Mouse (Mus musculus) kidney, embryonic 14.5 days (tissue): ENCODE measurements around the gene Oprl1. TPM values are rescaled to one million over a fixed set of nuclear protein-coding genes. Genes with fewer than 3 reads are reported as not detected.
A peak's percentile ranks its signal among the peaks of the same experiment; 100 is the strongest.

Experiments used
- ATAC-seq: fragments of 200-750 bp; cut with Nextera tagmentation; 2 replicates; pipeline ENCODE4 v1.8.0; 2017; ENCODE audit warnings: moderate number of reproducible peaks, mild to moderate bottlenecking, moderate TSS enrichment, moderate library complexity; ENCODE audit not compliant: low FRiP score, low TSS enrichment
- H3K27ac ChIP-seq: fragments of 300-500 bp; sonication (generic); 2 replicates; pipeline ENCODE4 v1.5.1; 2014; ENCODE audit warnings: low read depth, mild to moderate bottlenecking, low read length, moderate library complexity, mixed read lengths
- H3K27me3 ChIP-seq: fragments of 300-500 bp; sonication (generic); 2 replicates; pipeline ENCODE4 v1.6.1; 2014; ENCODE audit warnings: mild to moderate bottlenecking, low read length; ENCODE audit not compliant: control insufficient read depth, insufficient read depth
- H3K36me3 ChIP-seq: fragments of 300-500 bp; sonication (generic); 2 replicates; pipeline ENCODE4 v1.6.1; 2014; ENCODE audit warnings: low read length, mixed read lengths; ENCODE audit not compliant: control insufficient read depth, insufficient read depth
- H3K4me1 ChIP-seq: fragments of 300-500 bp; sonication (generic); 2 replicates; pipeline ENCODE4 v1.6.1; 2014; ENCODE audit warnings: low read length, mixed read lengths; ENCODE audit not compliant: control insufficient read depth, insufficient read depth
- H3K4me2 ChIP-seq: fragments of 300-500 bp; sonication (generic); replicated peaks from 2 replicates; pipeline ENCODE4 v1.6.1; 2014; ENCODE audit warnings: low read depth, mild to moderate bottlenecking, low read length
- H3K4me3 ChIP-seq: fragments of 300-500 bp; sonication (generic); 2 replicates; pipeline ENCODE4 v1.5.1; 2014; ENCODE audit warnings: mild to moderate bottlenecking, low read length
- H3K9ac ChIP-seq: fragments of 300-500 bp; sonication (generic); 2 replicates; pipeline ENCODE4 v1.6.1; 2014; ENCODE audit warnings: low read depth, mild to moderate bottlenecking, low read length, moderate library complexity
- H3K9me3 ChIP-seq: fragments of 300-500 bp; sonication (generic); 2 replicates; pipeline ENCODE4 v1.6.1; 2016; ENCODE audit warnings: low read length; ENCODE audit not compliant: control insufficient read depth
- WGBS: fragments of 180-500 bp; shearing (Covaris S2); extraction: QIAGEN DNeasy Blood & Tissue Kit; methylation state at CpG from one replicate; pipeline ENCODE4 v1.1.7; 2014; 5-methylcytosine and 5-hydroxymethylcytosine counted together
- polyA plus RNA-seq: library from polyadenylated mRNA; unstranded; fragments of >200 nt; fragmentation: Nextera tagmentation; extraction: Ambion mirVana; gene quantifications from 2 replicates; pipeline ENCODE4 v1.2.1, GENCODE M21; 2014

Oprl1 gene
- polyA plus RNA-seq = 0.09 and 0.53 TPM in 2 replicates

DNA sequence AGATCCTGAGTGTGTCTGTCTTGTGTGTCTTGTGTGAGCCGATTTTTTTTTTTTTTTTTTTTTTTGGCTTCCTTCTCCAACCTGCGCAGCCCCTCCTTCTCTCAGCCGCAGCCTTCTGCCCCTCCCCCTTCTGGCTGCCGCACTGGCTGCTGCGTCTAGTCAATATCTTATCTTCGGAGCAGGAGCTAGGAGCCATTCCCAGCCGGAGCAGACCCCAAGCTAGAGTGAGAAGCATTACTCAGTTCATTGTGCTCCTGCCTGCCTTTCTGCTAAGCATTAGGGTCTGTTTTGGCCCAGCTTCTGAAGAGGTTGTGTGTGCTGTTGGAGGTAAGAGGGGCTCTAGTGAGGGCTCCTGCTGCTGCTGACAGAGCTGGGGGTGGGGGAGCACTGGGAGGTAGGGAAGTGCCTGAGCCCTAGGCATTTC, at the start of gene Oprl1:
TSS of gene Oprl1 (plus strand) at position 114 of the 424 bp plus-strand sequence.
- Histone ChIP-seq H3K4me3 (no peak within 1 kb of the TSS), H3K9ac (no peak within 1 kb of the TSS)

GRCm38 (mm10) chr2:181670285-181670912, 44.4 kb upstream of the Oprl1 start:
- peak; percentile 26 for ATAC-seq
- H3K27me3 ChIP-seq = peaks cover 47% of the 10 kb centered on the region

More for the DNA sequence above, at the start of gene Oprl1:
- Histone ChIP-seq H3K27ac (no peak within 1 kb of the TSS), H3K27me3 (no peaks in the 10 kb centered on the region), H3K9me3 (no peaks in the 10 kb centered on the region), H3K4me1 (no peaks in the 10 kb centered on the region), H3K36me3 (no peaks in the 10 kb centered on the region), H3K4me2 (0 out of 2 replicates have a peak within 1 kb of the TSS, but pooled peaks have one; percentile 19)
- WGBS = 2% methylated on average over 7 of the region's 7 CpGs
- ATAC-seq = no peak

DNA sequence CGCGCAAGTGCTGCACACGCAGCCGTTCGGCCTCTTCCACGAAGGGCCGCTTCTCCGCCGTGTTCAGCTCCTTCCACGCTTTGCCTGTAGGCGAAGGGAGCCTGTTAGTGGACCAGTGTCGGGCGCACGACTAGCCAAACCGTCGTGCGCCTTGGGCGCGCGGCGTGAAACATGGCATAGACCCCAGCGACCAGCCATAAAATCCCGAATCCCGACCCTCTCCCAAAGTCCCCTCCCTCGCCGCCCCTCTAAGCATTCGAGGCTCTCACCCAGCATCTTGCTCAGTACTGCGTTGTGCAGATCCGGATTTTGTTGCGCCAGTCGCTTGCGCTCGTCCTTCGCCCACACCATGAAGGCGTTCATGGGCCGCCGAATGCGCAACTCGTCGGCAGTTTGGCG, 43.9 kb upstream of the Oprl1 start:
- peak overlapping the region; percentile 65 for H3K27ac ChIP-seq
- peak overlapping the region; percentile 66 for H3K4me2 ChIP-seq
- peak overlapping the region; percentile 52 for H3K4me3 ChIP-seq
- H3K4me1 ChIP-seq = peaks cover 17% of the 10 kb centered on the region
- H3K36me3 ChIP-seq = no peaks in the 10 kb centered on the region
- no peak for ATAC-seq
- H3K9ac ChIP-seq = peak overlapping the region; percentile 44; the same call in 1 of the 2 replicates
- H3K27me3 ChIP-seq = peaks cover 47% of the 10 kb centered on the region
- under 1% methylated on average over 41 of the region's 41 CpGs for WGBS
- H3K9me3 ChIP-seq = no peaks in the 10 kb centered on the region

More at GRCm38 (mm10) chr2:181670285-181670912, 44.4 kb upstream of the Oprl1 start:
- no peaks in the 10 kb centered on the region for H3K36me3 ChIP-seq
- H3K9me3 ChIP-seq = no peaks in the 10 kb centered on the region
- peaks cover 13% of the 10 kb centered on the region for H3K4me1 ChIP-seq
- H3K4me2 ChIP-seq = peak overlapping the region; percentile 66
- peak overlapping the region; percentile 44; the same call in 1 of the 2 replicates for H3K9ac ChIP-seq
- 3% methylated on average over 45 of the region's 56 CpGs for WGBS
- H3K4me3 ChIP-seq = peak overlapping the region; percentile 52
- H3K27ac ChIP-seq = no peak overlapping the region

DNA sequence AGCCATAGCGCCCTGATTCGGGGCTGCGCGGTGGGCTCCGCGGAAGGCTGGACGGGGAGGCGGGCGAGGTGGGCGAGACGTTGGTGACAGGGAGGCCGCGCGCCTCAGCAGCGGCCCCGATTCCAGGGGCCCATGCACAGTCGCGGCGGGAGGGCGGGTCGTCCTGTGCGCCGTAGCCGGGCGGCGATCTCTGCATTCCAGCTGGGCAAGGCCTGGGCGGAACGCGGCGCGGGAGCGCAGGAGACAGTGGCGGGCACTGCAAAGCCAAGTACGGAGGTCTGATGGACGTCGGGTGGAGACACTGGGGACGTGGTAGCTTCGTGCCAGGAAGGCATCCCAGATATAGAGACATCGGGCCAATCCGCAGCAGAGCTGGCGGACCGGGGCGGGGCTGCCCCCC, 43.5 kb upstream of the Oprl1 start, which contains the start of gene Sox18:
TSS of gene Sox18 (minus strand) at position 315 of the 400 bp plus-strand sequence.
- 1% methylated on average over 39 of the region's 43 CpGs for WGBS
- Histone ChIP-seq H3K27me3 (peaks cover 47% of the 10 kb centered on the region), H3K27ac (peak within 1 kb of the TSS; percentile 65)

GRCm38 (mm10) chr2:181671984-181672383, 42.8 kb upstream of the Oprl1 start:
- 30% methylated on average over 7 of the region's 7 CpGs for WGBS
- Histone ChIP-seq H3K36me3 (no peaks in the 10 kb centered on the region), H3K4me1 (peaks cover 17% of the 10 kb centered on the region), H3K4me2 (no peak overlapping the region), H3K27ac (no peak overlapping the region), H3K4me3 (peak overlapping the region; percentile 52), H3K27me3 (peaks cover 47% of the 10 kb centered on the region), H3K9ac (no peak overlapping the region), H3K9me3 (no peaks in the 10 kb centered on the region)
- no peak for ATAC-seq

More for the DNA sequence above, 43.5 kb upstream of the Oprl1 start, which contains the start of gene Sox18:
- Histone ChIP-seq H3K9ac (peak within 1 kb of the TSS; percentile 44; the same call in 1 of the 2 replicates), H3K4me2 (peak within 1 kb of the TSS; percentile 66), H3K4me1 (peaks cover 17% of the 10 kb centered on the region), H3K4me3 (peak within 1 kb of the TSS; percentile 52), H3K9me3 (no peaks in the 10 kb centered on the region), H3K36me3 (no peaks in the 10 kb centered on the region)
- peak; percentile 18; the same call in 1 of the 2 replicates for ATAC-seq

- Histone ChIP-seq H3K4me1 (peaks cover 17% of the 10 kb centered on the region), H3K27me3 (peaks cover 47% of the 10 kb centered on the region), H3K4me3 (no peak overlapping the region), H3K27ac (no peak overlapping the region), H3K4me2 (no peak overlapping the region), H3K9ac (no peak overlapping the region), H3K36me3 (no peaks in the 10 kb centered on the region), H3K9me3 (no peaks in the 10 kb centered on the region)
- ATAC-seq = peak; percentile 18; the same call in 1 of the 2 replicates
- WGBS = 70% methylated on average over 1 of the region's 1 CpGs
Measured at GRCm38 (mm10) chr2:181673501-181673900, 41.3 kb upstream of the Oprl1 start.

DNA sequence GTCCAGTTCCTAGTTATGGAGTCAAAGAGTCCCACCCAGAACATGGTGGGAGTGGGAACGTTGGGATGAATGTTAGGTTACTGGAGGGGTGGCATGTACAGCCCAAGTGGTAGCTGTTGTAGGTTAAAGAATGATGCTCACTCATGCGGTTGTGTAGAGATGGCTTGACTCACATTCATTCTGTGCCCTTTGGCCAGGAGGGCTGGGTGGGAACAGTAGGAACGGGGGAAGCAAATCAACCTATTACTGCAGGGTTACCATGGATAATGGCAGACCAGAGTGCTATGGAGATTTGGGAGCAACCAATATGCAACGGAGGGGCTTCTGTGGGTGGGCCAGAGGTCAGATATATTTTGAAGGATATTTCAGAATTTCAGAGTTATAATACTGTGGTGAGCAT, 39.9 kb upstream of the Oprl1 start:
- no peak overlapping the region for H3K4me3 ChIP-seq
- peaks cover 38% of the 10 kb centered on the region for H3K27me3 ChIP-seq
- ATAC-seq = no peak
- H3K9ac ChIP-seq = no peak overlapping the region
- H3K4me2 ChIP-seq = no peak overlapping the region; the same call in 1 of the 2 replicates
- no peaks in the 10 kb centered on the region for H3K36me3 ChIP-seq
- no peaks in the 10 kb centered on the region for H3K9me3 ChIP-seq
- no peak overlapping the region for H3K27ac ChIP-seq
- H3K4me1 ChIP-seq = peaks cover 22% of the 10 kb centered on the region
- WGBS = 85% methylated on average over 4 of the region's 4 CpGs

DNA sequence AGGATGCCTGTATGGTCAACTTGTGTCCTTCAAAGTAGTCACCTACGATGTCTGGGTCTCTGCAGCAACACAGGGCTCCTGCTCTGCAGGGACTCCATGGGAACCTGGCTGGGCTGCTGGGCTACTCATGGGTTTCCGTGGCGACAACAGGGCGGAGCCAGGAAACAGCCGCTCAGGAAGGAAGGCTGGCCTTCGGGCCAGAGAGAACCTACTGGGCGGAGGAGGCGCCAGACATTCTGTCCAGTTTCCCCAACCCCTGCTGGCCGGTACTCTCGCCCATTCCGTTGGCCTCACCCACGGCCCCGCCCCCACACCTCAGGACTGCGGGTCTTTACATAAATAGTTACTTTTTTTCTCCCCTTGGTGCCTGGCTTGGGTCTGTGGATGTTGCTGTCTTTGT, 39.4 kb upstream of the Oprl1 start:
- under 1% methylated on average over 14 of the region's 14 CpGs for WGBS
- H3K9me3 ChIP-seq = no peaks in the 10 kb centered on the region
- peak; percentile 32 for ATAC-seq
- peaks cover 33% of the 10 kb centered on the region for H3K27me3 ChIP-seq
- H3K4me1 ChIP-seq = peaks cover 22% of the 10 kb centered on the region
- H3K9ac ChIP-seq = peak overlapping the region; percentile 37; the same call in 1 of the 2 replicates
- peak overlapping the region; percentile 23 for H3K4me3 ChIP-seq
- H3K36me3 ChIP-seq = no peaks in the 10 kb centered on the region
- peak overlapping the region; percentile 44 for H3K4me2 ChIP-seq
- peak overlapping the region; percentile 31; the same call in 1 of the 2 replicates for H3K27ac ChIP-seq

GRCm38 (mm10) chr2:181676424-181676823, 38.4 kb upstream of the Oprl1 start:
- Histone ChIP-seq H3K4me2 (no peak overlapping the region), H3K9me3 (no peaks in the 10 kb centered on the region), H3K4me1 (peaks cover 17% of the 10 kb centered on the region), H3K9ac (no peak overlapping the region), H3K27ac (peak overlapping the region; percentile 31; the same call in 1 of the 2 replicates), H3K4me3 (no peak overlapping the region), H3K36me3 (no peaks in the 10 kb centered on the region), H3K27me3 (peaks cover 23% of the 10 kb centered on the region)
- 64% methylated on average over 2 of the region's 2 CpGs for WGBS
- ATAC-seq = no peak
